Mouse (Mus musculus): ENCODE measurements around the gene Ddhd1. TPM values are rescaled to one million over a fixed set of nuclear protein-coding genes. Genes with fewer than 3 reads are reported as not detected.

Ddhd1 gene
- polyA plus RNA-seq, 1 experiment from 2014 or later, result 10.5 TPM

GRCm38 (mm10) chr14:45643461-45643860, 14.5 kb downstream of the Ddhd1 start:
- Histone ChIP-seq H3K4me2 (replicated peaks) (no peak overlapping the region), H3K9ac (no peak overlapping the region), H3K4me1 (no peaks in the 10 kb centered on the region; the same call in 1 of the 2 replicates), H3K36me3 (no peaks in the 10 kb centered on the region), H3K4me3 (no peak overlapping the region), H3K9me3 (no peaks in the 10 kb centered on the region), H3K27me3 (no peaks in the 10 kb centered on the region), H3K27ac (no peak overlapping the region)
- no peak for ATAC-seq (ENCODE audit: insufficient number of reproducible peaks, insufficient read depth, low FRiP score, low TSS enrichment)
- 50% methylated on average over 3 of the region's 3 CpGs for WGBS

GRCm38 (mm10) chr14:45642795-45643194, 15.1 kb downstream of the Ddhd1 start:
- no peaks in the 10 kb centered on the region; the same call in 1 of the 2 replicates for H3K4me1 ChIP-seq
- no peak overlapping the region for H3K4me3 ChIP-seq
- no peaks in the 10 kb centered on the region for H3K9me3 ChIP-seq
- no peak for ATAC-seq (ENCODE audit: insufficient number of reproducible peaks, insufficient read depth, low FRiP score, low TSS enrichment)
- no peak overlapping the region for H3K9ac ChIP-seq
- H3K27ac ChIP-seq, result no peak overlapping the region
- H3K4me2 ChIP-seq (replicated peaks), result no peak overlapping the region
- WGBS, result 85% methylated on average over 5 of the region's 5 CpGs
- no peaks in the 10 kb centered on the region for H3K27me3 ChIP-seq
- H3K36me3 ChIP-seq, result no peaks in the 10 kb centered on the region

GRCm38 (mm10) chr14:45642217-45642616, 15.7 kb downstream of the Ddhd1 start:
- Histone ChIP-seq H3K27me3 (no peaks in the 10 kb centered on the region), H3K36me3 (no peaks in the 10 kb centered on the region), H3K4me3 (no peak overlapping the region), H3K4me1 (no peaks in the 10 kb centered on the region; the same call in 1 of the 2 replicates), H3K4me2 (replicated peaks) (no peak overlapping the region), H3K27ac (no peak overlapping the region), H3K9me3 (no peaks in the 10 kb centered on the region), H3K9ac (no peak overlapping the region)
- ATAC-seq (ENCODE audit: insufficient number of reproducible peaks, insufficient read depth, low FRiP score, low TSS enrichment), result no peak
- 78% methylated on average over 9 of the region's 9 CpGs for WGBS

DNA sequence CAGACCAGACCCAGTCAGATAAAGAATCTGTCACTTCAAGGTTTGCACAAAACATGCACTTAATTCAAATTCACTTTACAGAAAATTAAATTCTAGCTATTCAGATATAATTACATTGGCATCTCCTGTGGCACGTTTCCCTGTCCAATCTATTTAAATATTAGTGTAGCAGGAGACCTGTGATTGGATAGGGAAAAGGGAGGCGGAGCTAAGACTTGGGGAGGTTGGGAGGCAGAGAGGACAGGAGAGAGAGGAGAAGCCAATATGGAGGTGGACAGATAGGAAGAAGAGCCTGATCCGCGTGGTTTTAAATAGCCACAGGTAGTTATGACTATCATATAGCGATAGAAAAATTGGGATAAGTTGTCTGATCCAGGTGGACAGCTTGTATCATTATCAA, 19.2 kb downstream of the Ddhd1 start:
- H3K27ac ChIP-seq, result no peak overlapping the region
- no peak for ATAC-seq (ENCODE audit: insufficient number of reproducible peaks, insufficient read depth, low FRiP score, low TSS enrichment)
- 66% methylated on average over 5 of the region's 5 CpGs for WGBS
- no peaks in the 10 kb centered on the region for H3K9me3 ChIP-seq
- H3K9ac ChIP-seq, result no peak overlapping the region
- no peaks in the 10 kb centered on the region for H3K4me1 ChIP-seq
- H3K27me3 ChIP-seq, result no peaks in the 10 kb centered on the region
- H3K4me3 ChIP-seq, result no peak overlapping the region
- H3K4me2 ChIP-seq (replicated peaks), result no peak overlapping the region
- no peaks in the 10 kb centered on the region for H3K36me3 ChIP-seq

DNA sequence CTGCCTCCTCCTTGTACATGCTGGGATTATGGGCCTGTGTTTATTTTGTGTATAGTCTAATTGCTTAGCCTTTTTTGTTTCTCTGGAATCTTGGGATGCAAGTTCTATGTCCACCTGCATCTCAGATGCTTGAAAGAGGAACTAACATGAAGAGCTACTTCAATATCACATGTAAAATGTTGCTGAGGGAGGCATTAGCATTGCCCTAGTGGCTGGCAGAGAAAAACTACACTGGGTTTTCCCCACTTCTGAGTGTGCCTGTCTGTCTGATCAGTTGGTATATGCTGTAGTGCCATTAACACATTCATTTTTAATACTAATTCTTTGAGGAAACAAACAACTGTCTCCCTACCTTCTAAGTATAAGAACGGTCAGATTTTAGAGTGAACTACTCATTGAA, 22.4 kb downstream of the Ddhd1 start:
- no peaks in the 10 kb centered on the region for H3K4me1 ChIP-seq
- no peaks in the 10 kb centered on the region for H3K27me3 ChIP-seq
- no peak overlapping the region for H3K9ac ChIP-seq
- no peak overlapping the region for H3K4me2 ChIP-seq (replicated peaks)
- no peak overlapping the region for H3K4me3 ChIP-seq
- no peak overlapping the region for H3K27ac ChIP-seq
- 97% methylated on average over 1 of the region's 1 CpGs for WGBS
- ATAC-seq (ENCODE audit: insufficient number of reproducible peaks, insufficient read depth, low FRiP score, low TSS enrichment), result no peak
- H3K36me3 ChIP-seq, result no peaks in the 10 kb centered on the region
- no peaks in the 10 kb centered on the region for H3K9me3 ChIP-seq

GRCm38 (mm10) chr14:45632756-45633537, 25.0 kb downstream of the Ddhd1 start:
- Histone ChIP-seq H3K9me3 (no peaks in the 10 kb centered on the region), H3K27ac (no peak overlapping the region), H3K4me3 (no peak overlapping the region), H3K27me3 (no peaks in the 10 kb centered on the region), H3K4me2 (replicated peaks) (no peak overlapping the region), H3K4me1 (no peaks in the 10 kb centered on the region), H3K36me3 (no peaks in the 10 kb centered on the region), H3K9ac (no peak overlapping the region)
- ATAC-seq (ENCODE audit: insufficient number of reproducible peaks, insufficient read depth, low FRiP score, low TSS enrichment), result no peak
- 74% methylated on average over 4 of the region's 4 CpGs for WGBS

- ATAC-seq (ENCODE audit: insufficient number of reproducible peaks, insufficient read depth, low FRiP score, low TSS enrichment), result no peak
- 84% methylated on average over 5 of the region's 5 CpGs for WGBS
- H3K9ac ChIP-seq, result no peak overlapping the region
- H3K27ac ChIP-seq, result no peak overlapping the region
- no peaks in the 10 kb centered on the region for H3K9me3 ChIP-seq
- H3K27me3 ChIP-seq, result no peaks in the 10 kb centered on the region
- H3K4me1 ChIP-seq, result no peaks in the 10 kb centered on the region
- no peak overlapping the region for H3K4me3 ChIP-seq
- H3K36me3 ChIP-seq, result no peaks in the 10 kb centered on the region
- no peak overlapping the region for H3K4me2 ChIP-seq (replicated peaks)
These were observed 27.4 kb downstream of the Ddhd1 start for GRCm38 (mm10) chr14:45630544-45630943.

GRCm38 (mm10) chr14:45629938-45630337, 28.0 kb downstream of the Ddhd1 start:
- H3K27me3 ChIP-seq, result no peaks in the 10 kb centered on the region
- H3K9ac ChIP-seq, result no peak overlapping the region
- H3K4me2 ChIP-seq (replicated peaks), result no peak overlapping the region
- no peaks in the 10 kb centered on the region for H3K36me3 ChIP-seq
- H3K4me1 ChIP-seq, result no peaks in the 10 kb centered on the region
- H3K9me3 ChIP-seq, result no peaks in the 10 kb centered on the region
- no peak overlapping the region for H3K4me3 ChIP-seq
- ATAC-seq (ENCODE audit: insufficient number of reproducible peaks, insufficient read depth, low FRiP score, low TSS enrichment), result no peak
- no peak overlapping the region for H3K27ac ChIP-seq
- 68% methylated on average over 1 of the region's 1 CpGs for WGBS

- peaks cover 7% of the 10 kb centered on the region for H3K36me3 ChIP-seq
- no peak for ATAC-seq (ENCODE audit: insufficient number of reproducible peaks, insufficient read depth, low FRiP score, low TSS enrichment)
- no peaks in the 10 kb centered on the region for H3K9me3 ChIP-seq
- peaks cover 3% of the 10 kb centered on the region; the same call in 1 of the 2 replicates for H3K4me1 ChIP-seq
- H3K27me3 ChIP-seq, result no peaks in the 10 kb centered on the region
- H3K27ac ChIP-seq, result no peak overlapping the region
- H3K9ac ChIP-seq, result no peak overlapping the region
- H3K4me3 ChIP-seq, result no peak overlapping the region
- H3K4me2 ChIP-seq (replicated peaks), result no peak overlapping the region
- WGBS, result 67% methylated on average over 6 of the region's 6 CpGs
These were observed 39.6 kb downstream of the Ddhd1 start for GRCm38 (mm10) chr14:45618351-45618750.

GRCm38 (mm10) chr14:45616526-45616925, 41.4 kb downstream of the Ddhd1 start:
- H3K9me3 ChIP-seq, result no peaks in the 10 kb centered on the region
- ATAC-seq (ENCODE audit: insufficient number of reproducible peaks, insufficient read depth, low FRiP score, low TSS enrichment), result no peak
- no peak overlapping the region for H3K4me2 ChIP-seq (replicated peaks)
- H3K9ac ChIP-seq, result no peak overlapping the region
- WGBS, result 86% methylated on average over 5 of the region's 5 CpGs
- no peaks in the 10 kb centered on the region for H3K27me3 ChIP-seq
- H3K4me3 ChIP-seq, result no peak overlapping the region
- H3K4me1 ChIP-seq, result peaks cover 3% of the 10 kb centered on the region; the same call in 1 of the 2 replicates
- no peak overlapping the region for H3K27ac ChIP-seq
- H3K36me3 ChIP-seq, result peaks cover 12% of the 10 kb centered on the region

DNA sequence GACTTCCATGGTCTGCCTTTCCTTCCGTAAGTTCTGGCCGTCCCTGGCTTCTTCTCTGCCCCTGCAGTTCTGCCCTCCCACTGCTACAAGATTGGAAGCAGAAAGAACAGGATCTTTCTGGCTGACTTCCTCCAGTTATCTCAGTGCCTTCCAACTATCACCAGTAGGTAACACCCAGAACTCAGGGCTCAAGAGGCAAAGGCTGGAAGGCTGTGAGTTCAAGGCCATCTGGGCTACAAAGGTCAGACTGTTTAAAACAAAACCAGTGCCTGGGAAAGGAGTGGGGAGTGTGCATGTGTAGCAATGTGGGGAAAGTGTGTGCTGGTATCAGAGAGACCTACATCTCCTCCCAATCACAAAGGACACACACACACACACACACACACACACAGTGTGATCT, 42.2 kb downstream of the Ddhd1 start:
- no peak for ATAC-seq (ENCODE audit: insufficient number of reproducible peaks, insufficient read depth, low FRiP score, low TSS enrichment)
- Histone ChIP-seq H3K9ac (no peak overlapping the region), H3K27ac (no peak overlapping the region), H3K4me3 (no peak overlapping the region), H3K4me2 (replicated peaks) (no peak overlapping the region), H3K4me1 (peaks cover 3% of the 10 kb centered on the region; the same call in 1 of the 2 replicates), H3K27me3 (no peaks in the 10 kb centered on the region), H3K36me3 (peaks cover 12% of the 10 kb centered on the region), H3K9me3 (no peaks in the 10 kb centered on the region)
- WGBS, result 77% methylated on average over 2 of the region's 2 CpGs

DNA sequence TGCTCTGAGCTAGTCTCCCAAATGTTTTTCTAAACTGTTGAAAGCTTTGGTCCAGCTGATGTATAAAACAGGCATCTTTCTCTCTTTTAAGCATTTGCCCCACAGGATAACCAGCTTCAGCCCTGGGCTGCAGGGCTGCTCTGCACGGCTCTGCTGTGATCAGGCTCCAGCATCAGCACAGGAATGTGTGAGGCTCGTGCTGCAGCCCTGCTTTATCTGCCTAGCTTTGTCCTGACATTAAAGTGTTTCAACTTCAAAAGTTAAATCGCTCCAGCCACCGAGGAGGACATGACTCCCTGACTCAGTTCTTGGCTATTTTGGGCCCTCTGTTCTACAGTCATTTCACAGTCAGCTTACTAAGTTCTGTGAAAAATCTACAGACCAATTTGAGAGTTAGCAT, 43.1 kb downstream of the Ddhd1 start:
- Histone ChIP-seq H3K36me3 (peaks cover 17% of the 10 kb centered on the region), H3K4me3 (no peak overlapping the region), H3K27ac (no peak overlapping the region), H3K9me3 (no peaks in the 10 kb centered on the region), H3K4me2 (replicated peaks) (no peak overlapping the region), H3K27me3 (no peaks in the 10 kb centered on the region), H3K4me1 (peaks cover 3% of the 10 kb centered on the region; the same call in 1 of the 2 replicates), H3K9ac (no peak overlapping the region)
- ATAC-seq (ENCODE audit: insufficient number of reproducible peaks, insufficient read depth, low FRiP score, low TSS enrichment), result no peak
- WGBS, result 61% methylated on average over 4 of the region's 4 CpGs

Data from embryonic facial prominence, embryonic 12.5 days (tissue).